Mouse (Mus musculus): ENCODE data around the gene Mup3. TPM values are rescaled to one million over a fixed set of nuclear protein-coding genes. Genes with fewer than 3 reads are reported as not detected.

The Mup3 gene
- polyA plus RNA-seq (2012), result not detected in 2 replicates

DNA sequence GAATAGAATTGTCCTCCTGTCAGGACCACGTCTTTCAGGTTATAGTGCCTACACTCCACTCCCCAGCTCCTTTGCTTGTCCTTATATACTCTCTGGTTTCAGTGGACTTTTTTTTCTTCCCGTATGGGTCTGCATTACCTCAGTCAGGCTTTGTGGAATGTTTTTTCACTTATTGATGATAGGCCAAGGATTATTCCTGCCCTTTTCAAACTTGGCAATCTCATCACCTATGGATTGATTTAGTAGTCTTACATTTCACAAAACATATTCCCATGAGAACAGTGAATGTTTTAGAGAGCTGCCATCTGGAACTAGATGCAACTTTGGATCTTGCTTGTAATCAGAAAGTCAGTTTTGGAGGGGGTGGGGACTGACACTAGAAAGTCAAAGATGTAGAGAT is at the start of gene Mup3:
Gene Mup3 (minus strand): TSS at position 102 of the 400 bp plus-strand sequence.

GRCm38 (mm10) chr4:62054058-62054457 is 33.1 kb downstream of the Mup3 start, which contains the start of gene Mup20:
TSS of gene Mup20 (minus strand) at chr4:62054158.

Other genes starting within 250 kb of the Mup3 start
- gene Mup20, start 33.2 kb downstream of the Mup3 start, polyA plus RNA-seq (2012), result not detected in 2 replicates
- not detected in 2 replicates for gene Mup21, start 63.5 kb upstream of the Mup3 start, polyA plus RNA-seq (2012)
- 0.51 TPM in 1 of 2 replicates, not detected in the other for gene Zfp37, start 143.7 kb upstream of the Mup3 start, polyA plus RNA-seq (2012)
- gene Slc31a2, start 175.2 kb upstream of the Mup3 start, polyA plus RNA-seq (2012), result 1.4 and 1.8 TPM in 2 replicates